Comparison of ENCODE assay signal across 9 mouse cellular contexts in the genomic region with DNA sequence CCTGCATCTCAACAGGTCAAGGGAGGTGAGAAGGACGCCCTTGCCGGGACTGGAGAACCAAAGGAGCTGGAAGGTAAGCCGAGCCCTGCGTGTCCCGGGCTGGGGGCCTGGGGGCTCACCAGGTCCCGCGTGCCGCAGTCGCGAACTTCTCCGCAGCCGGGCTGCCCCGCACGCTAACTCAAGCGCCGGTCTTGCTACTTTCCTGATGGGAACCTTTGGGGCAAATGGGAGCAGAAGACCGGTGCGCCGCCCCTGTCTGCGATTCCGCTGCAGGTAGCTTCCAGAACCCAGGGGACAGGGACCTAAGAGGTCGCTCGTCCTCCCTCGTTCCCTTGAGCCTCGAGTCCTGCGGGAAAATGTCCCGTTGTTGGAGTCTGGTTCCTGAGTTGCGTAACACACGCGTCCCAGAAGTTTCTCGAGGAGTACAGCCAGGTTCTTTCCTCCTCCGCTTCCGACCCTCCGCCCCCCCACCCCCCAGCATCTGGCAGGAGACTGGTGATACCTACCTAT. TPM values are rescaled to one million over a fixed set of nuclear protein-coding genes. Genes with fewer than 3 reads are reported as not detected.
DNase-seq lines count a peak whose midpoint lies in the region; ATAC-seq lines count a peak whose summit lies in the region.
"Had no signal": no experiment of that assay in that cellular context is flagged by ENCODE, and none has a peak within 500 bp of the region (broad histone marks: within the 10 kb centered on the region; RNA-seq: fewer than 3 reads in every experiment).

No protein-coding gene starts in this region.

- H3K4me1 ChIP-seq in kidney, embryonic 14.5 days (ENCODE audit: control insufficient read depth, insufficient read depth, low read length): no peaks in the 10 kb centered on the region
- 0 out of 2 replicates have a peak, but pooled peaks cover 2% of the 10 kb centered on the region for H3K4me1 ChIP-seq in limb, embryonic 11.5 days (ENCODE audit: control insufficient read depth, insufficient read depth, low read length)
- H3K4me1 ChIP-seq in midbrain, embryonic 16.5 days (ENCODE audit: control insufficient read depth, insufficient read depth, low read length): peaks cover 16% of the 10 kb centered on the region

- no peaks in the 10 kb centered on the region for H3K9me3 ChIP-seq in kidney, embryonic 14.5 days (ENCODE audit: control insufficient read depth, low read length)
- no peaks in the 10 kb centered on the region for H3K9me3 ChIP-seq in limb, embryonic 11.5 days (ENCODE audit: control insufficient read depth, low read length)
- no peaks in the 10 kb centered on the region for H3K9me3 ChIP-seq in midbrain, embryonic 16.5 days (replicated peaks; ENCODE audit: control insufficient read depth, low read length, poor library complexity, severe bottlenecking)

- no peaks in the 10 kb centered on the region for H3K36me3 ChIP-seq in kidney, embryonic 14.5 days (ENCODE audit: control insufficient read depth, insufficient read depth, low read length)
- H3K36me3 ChIP-seq in limb, embryonic 11.5 days (ENCODE audit: control insufficient read depth, insufficient read depth, low read length): no peaks in the 10 kb centered on the region
- no peaks in the 10 kb centered on the region for H3K36me3 ChIP-seq in midbrain, embryonic 16.5 days (ENCODE audit: control insufficient read depth, insufficient read depth, low read length)

- H3K9ac ChIP-seq in kidney, embryonic 14.5 days (ENCODE audit: low read depth, low read length): peak overlapping the region; percentile 56; the same call in 1 of the 2 replicates
- peak overlapping the region; percentile 49 for H3K9ac ChIP-seq in limb, embryonic 11.5 days (ENCODE audit: low read length)
- peak overlapping the region; percentile 65; the same call in 1 of the 2 replicates for H3K9ac ChIP-seq in midbrain, embryonic 16.5 days (ENCODE audit: low read depth, low read length)

- no peak overlapping the region for H3K27ac ChIP-seq in kidney, embryonic 14.5 days (ENCODE audit: low read depth, low read length)
- H3K27ac ChIP-seq in limb, embryonic 11.5 days (replicated peaks; ENCODE audit: low read depth, low read length): no peak overlapping the region
- no peak overlapping the region for H3K27ac ChIP-seq in midbrain, embryonic 16.5 days (ENCODE audit: low read length)

- peaks cover 9% of the 10 kb centered on the region; the same call in 1 of the 2 replicates for H3K27me3 ChIP-seq in kidney, embryonic 14.5 days (ENCODE audit: control insufficient read depth, insufficient read depth, low read length)
- peaks cover 22% of the 10 kb centered on the region for H3K27me3 ChIP-seq in limb, embryonic 11.5 days (ENCODE audit: control insufficient read depth, insufficient read depth, low read length)
- H3K27me3 ChIP-seq in midbrain, embryonic 16.5 days (ENCODE audit: control insufficient read depth, insufficient read depth, low read depth, low read length): peaks cover 2% of the 10 kb centered on the region

- DNase-seq in kidney, postnatal 4 days: no peak
- DNase-seq in heart, adult 8-10 months (ENCODE audit: low spot score): peak; percentile 54
- no peak for DNase-seq in limb, embryonic 11.5 days (ENCODE audit: low spot score)
- no peak for DNase-seq in spleen, postnatal 10 days (ENCODE audit: low spot score in 2 of 2)

- WGBS in kidney, embryonic 14.5 days: under 1% methylated on average over 34 of the region's 34 CpGs
- WGBS in limb, embryonic 11.5 days: under 1% methylated on average over 34 of the region's 34 CpGs
- under 1% methylated on average over 34 of the region's 34 CpGs for WGBS in midbrain, embryonic 16.5 days

- no peak; the same call in 1 of the 2 replicates for ATAC-seq in kidney, embryonic 14.5 days (ENCODE audit: low FRiP score, low TSS enrichment)
- ATAC-seq in activated CD4-positive, CD25-positive, alpha-beta regulatory T cell, adult 4 months: peak; percentile 34
- peak; percentile 77; the same call in 1 of the 2 replicates for ATAC-seq in limb, embryonic 11.5 days (ENCODE audit: insufficient number of reproducible peaks, low FRiP score, low TSS enrichment, low read depth)
- ATAC-seq in midbrain, embryonic 16.5 days: no peak; the same call in 1 of the 2 replicates
- no peak for ATAC-seq in frontal cortex, adult (ENCODE audit: low TSS enrichment)

- H3K4me2 ChIP-seq in kidney, embryonic 14.5 days (replicated peaks; ENCODE audit: low read depth, low read length): peak overlapping the region; percentile 97
- H3K4me2 ChIP-seq in limb, embryonic 11.5 days (ENCODE audit: low read depth, severe bottlenecking): peak overlapping the region; percentile 100
- H3K4me2 ChIP-seq in midbrain, embryonic 16.5 days (ENCODE audit: low read length): peak overlapping the region; percentile 100

- H3K4me3 ChIP-seq in kidney, embryonic 14.5 days (ENCODE audit: low read length): peak overlapping the region; percentile 64
- peak overlapping the region; percentile 57 for H3K4me3 ChIP-seq in limb, embryonic 11.5 days (ENCODE audit: low read depth, low read length)
- H3K4me3 ChIP-seq in midbrain, embryonic 16.5 days (ENCODE audit: low read depth, low read length): peak overlapping the region; percentile 60

RNA-seq across cellular contexts. Expression of gene Aff1, which starts 0.4 kb away (rescaled TPM):
- 7.5 and 14.4 TPM in 2 replicates for polyA plus RNA-seq in kidney, embryonic 14.5 days (2014; fragmentation: Nextera tagmentation; extraction: Ambion mirVana)
- 10 to 100 TPM in 1 of 2 experiments, 1 to 10 TPM in 1; 9.2 to 12.3 TPM for polyA plus RNA-seq in activated CD4-positive, CD25-positive, alpha-beta regulatory T cell, adult 4 months (2017; shearing (Covaris generic))
- total RNA-seq in heart, adult 8-10 months (2022): 10 to 100 TPM; 39.9 to 43.8 (median 42.7) TPM
- polyA plus RNA-seq in limb, embryonic 11.5 days (2014; fragmentation: Nextera tagmentation; extraction: Ambion mirVana): 9.1 and 10.4 TPM in 2 replicates
- 1.2 and 2.1 TPM in 2 replicates for polyA plus RNA-seq in midbrain, embryonic 16.5 days (2015; fragmentation: Nextera tagmentation; extraction: Ambion mirVana)

RNA-seq across cellular contexts. Expression of gene 1700016H13Rik, which starts 36.8 kb away (rescaled TPM):
- 0.13 and 0.26 TPM in 2 replicates for polyA plus RNA-seq in kidney, embryonic 14.5 days (2014; fragmentation: Nextera tagmentation; extraction: Ambion mirVana)
- not detected for polyA plus RNA-seq in activated CD4-positive, CD25-positive, alpha-beta regulatory T cell, adult 4 months (2017; shearing (Covaris generic))
- not detected for total RNA-seq in heart, adult 8-10 months (2022)
- polyA plus RNA-seq in limb, embryonic 11.5 days (2014; fragmentation: Nextera tagmentation; extraction: Ambion mirVana): 0.17 TPM in 2 replicates
- 0.29 and 0.34 TPM in 2 replicates for polyA plus RNA-seq in midbrain, embryonic 16.5 days (2015; fragmentation: Nextera tagmentation; extraction: Ambion mirVana)
- total RNA-seq: adrenal gland, postnatal 4 days had no signal

Comparison
In these comparisons a context has a peak if more than half of its experiments do, and no peak if none do; other contexts are left out.
1. ATAC-seq: peak in activated CD4-positive, CD25-positive, alpha-beta regulatory T cell, adult 4 months (single experiment) and limb, embryonic 11.5 days (single experiment); none in kidney, embryonic 14.5 days (single experiment), midbrain, embryonic 16.5 days (single experiment) and frontal cortex, adult (single experiment).
2. Peak in every context shown above with its lines, with median percentiles within 50 percentile points of each other: H3K4me2 ChIP-seq, H3K4me3 ChIP-seq and H3K9ac ChIP-seq.